Mouse (Mus musculus): ENCODE data around the gene Nppa. TPM values are rescaled to one million over a fixed set of nuclear protein-coding genes. Genes with fewer than 3 reads are reported as not detected.
A peak's percentile ranks its signal among the peaks of the same experiment; 100 is the strongest.
"Not testable (repeated sequence)": the region's sequence is repeated elsewhere in the genome, so short reads cannot be mapped to it uniquely, and the experiment has no call there.

The Nppa gene
- total RNA-seq, 2 experiments from 2014 or later, result 1,585 to 1,953 TPM

GRCm38 (mm10) chr4:148011332-148011731 lies 10.8 kb downstream of the Nppa start:
- DNase-seq, result no peak

- no peak for DNase-seq
Observed at GRCm38 (mm10) chr4:148012216-148012615, 11.7 kb downstream of the Nppa start.

- peak; percentile 25 for DNase-seq
Observed at GRCm38 (mm10) chr4:148015418-148015817, 14.9 kb downstream of the Nppa start.

GRCm38 (mm10) chr4:148016981-148017380 lies 16.5 kb downstream of the Nppa start:
- DNase-seq, result no peak

- DNase-seq, result no peak
Observed at GRCm38 (mm10) chr4:148018410-148018809, 17.9 kb downstream of the Nppa start.

- DNase-seq, result no peak
Observed at GRCm38 (mm10) chr4:148024003-148024402, 23.5 kb downstream of the Nppa start.

GRCm38 (mm10) chr4:148029297-148029696 lies 28.8 kb downstream of the Nppa start:
- no peak for DNase-seq

- DNase-seq, result no peak
Observed at GRCm38 (mm10) chr4:148030506-148030905, 30.0 kb downstream of the Nppa start.

GRCm38 (mm10) chr4:148033858-148034410 lies 33.4 kb downstream of the Nppa start:
- DNase-seq, result no peak

GRCm38 (mm10) chr4:148035440-148035839 lies 34.9 kb downstream of the Nppa start:
- DNase-seq, result no peak

GRCm38 (mm10) chr4:148038079-148038599 lies 37.6 kb downstream of the Nppa start:
- no peak for DNase-seq

- DNase-seq, result peak; percentile 100
Observed at GRCm38 (mm10) chr4:148038600-148039253, 38.2 kb downstream of the Nppa start, which contains the start of the genes Clcn6 and Mthfr. Clcn6 (minus strand) TSS chr4:148038821. Mthfr (plus strand) TSS chr4:148039077.

- DNase-seq, result no peak
Observed at GRCm38 (mm10) chr4:148039254-148040028, 38.9 kb downstream of the Nppa start.

GRCm38 (mm10) chr4:148040029-148040830 lies 39.7 kb downstream of the Nppa start:
- no peak for DNase-seq

GRCm38 (mm10) chr4:148040933-148041610 lies 40.5 kb downstream of the Nppa start:
- peak; percentile 75 for DNase-seq

GRCm38 (mm10) chr4:148041611-148042191 lies 41.2 kb downstream of the Nppa start:
- peak; percentile 45 for DNase-seq

- not testable (repeated sequence) for DNase-seq
Observed at GRCm38 (mm10) chr4:148043327-148043726, 42.8 kb downstream of the Nppa start.

- DNase-seq, result no peak
Observed at GRCm38 (mm10) chr4:148044113-148044512, 43.6 kb downstream of the Nppa start.

- DNase-seq, result no peak
Observed at GRCm38 (mm10) chr4:148046450-148047031, 46.0 kb downstream of the Nppa start.

GRCm38 (mm10) chr4:148050396-148050914 lies 49.9 kb downstream of the Nppa start:
- not testable (repeated sequence) for DNase-seq

Data from heart, postnatal 4 days (tissue).